Mouse (Mus musculus) kidney, embryonic 14.5 days (tissue): ENCODE results near the gene Hlx. TPM values are rescaled to one million over a fixed set of nuclear protein-coding genes. Genes with fewer than 3 reads are reported as not detected.

Source experiments
- ATAC-seq: fragments of 200-750 bp; cut with Nextera tagmentation; 2 replicates; pipeline ENCODE4 v1.8.0; 2017; ENCODE audit warnings: moderate number of reproducible peaks, mild to moderate bottlenecking, moderate TSS enrichment, moderate library complexity; ENCODE audit not compliant: low FRiP score, low TSS enrichment
- H3K27ac ChIP-seq: fragments of 300-500 bp; sonication (generic); 2 replicates; pipeline ENCODE4 v1.5.1; 2014; ENCODE audit warnings: low read depth, mild to moderate bottlenecking, low read length, moderate library complexity, mixed read lengths
- H3K27me3 ChIP-seq: fragments of 300-500 bp; sonication (generic); 2 replicates; pipeline ENCODE4 v1.6.1; 2014; ENCODE audit warnings: mild to moderate bottlenecking, low read length; ENCODE audit not compliant: control insufficient read depth, insufficient read depth
- H3K36me3 ChIP-seq: fragments of 300-500 bp; sonication (generic); 2 replicates; pipeline ENCODE4 v1.6.1; 2014; ENCODE audit warnings: low read length, mixed read lengths; ENCODE audit not compliant: control insufficient read depth, insufficient read depth
- H3K4me1 ChIP-seq: fragments of 300-500 bp; sonication (generic); 2 replicates; pipeline ENCODE4 v1.6.1; 2014; ENCODE audit warnings: low read length, mixed read lengths; ENCODE audit not compliant: control insufficient read depth, insufficient read depth
- H3K4me2 ChIP-seq: fragments of 300-500 bp; sonication (generic); replicated peaks from 2 replicates; pipeline ENCODE4 v1.6.1; 2014; ENCODE audit warnings: low read depth, mild to moderate bottlenecking, low read length
- H3K4me3 ChIP-seq: fragments of 300-500 bp; sonication (generic); 2 replicates; pipeline ENCODE4 v1.5.1; 2014; ENCODE audit warnings: mild to moderate bottlenecking, low read length
- H3K9ac ChIP-seq: fragments of 300-500 bp; sonication (generic); 2 replicates; pipeline ENCODE4 v1.6.1; 2014; ENCODE audit warnings: low read depth, mild to moderate bottlenecking, low read length, moderate library complexity
- H3K9me3 ChIP-seq: fragments of 300-500 bp; sonication (generic); 2 replicates; pipeline ENCODE4 v1.6.1; 2016; ENCODE audit warnings: low read length; ENCODE audit not compliant: control insufficient read depth
- whole genome bisulfite sequencing: fragments of 180-500 bp; shearing (Covaris S2); extraction: QIAGEN DNeasy Blood & Tissue Kit; methylation state at CpG from one replicate; pipeline ENCODE4 v1.1.7; 2014; 5-methylcytosine and 5-hydroxymethylcytosine counted together
- polyA plus RNA-seq: library from polyadenylated mRNA; unstranded; fragments of >200 nt; fragmentation: Nextera tagmentation; extraction: Ambion mirVana; gene quantifications from 2 replicates; pipeline ENCODE4 v1.2.1, GENCODE M21; 2014

The Hlx gene
- polyA plus RNA-seq = 6.9 and 8.0 TPM in 2 replicates

DNA sequence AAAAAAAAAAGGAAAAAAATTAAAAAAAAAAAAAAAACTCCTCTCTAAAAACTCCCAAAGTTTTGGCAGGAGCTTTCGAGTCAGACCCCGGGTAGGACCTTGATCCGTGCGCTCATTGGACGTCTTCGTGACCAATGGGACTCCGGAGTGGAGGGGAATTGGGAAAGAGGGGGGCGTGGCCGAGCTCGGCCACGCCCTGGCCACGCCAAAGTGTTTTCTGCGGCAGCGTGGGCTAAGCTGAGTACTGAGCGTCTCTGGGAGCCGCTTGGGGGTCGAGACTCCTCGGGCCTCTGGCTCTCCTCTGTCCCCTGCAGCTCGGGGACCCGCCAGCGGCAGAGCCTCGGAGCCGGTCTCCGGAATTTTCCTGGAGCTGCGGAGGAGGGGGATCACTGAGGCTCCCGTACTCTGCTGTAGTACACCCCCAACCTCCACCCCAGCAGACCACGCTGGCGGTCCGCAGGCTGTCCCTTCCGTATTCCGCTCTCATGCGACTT, at the start of gene Hlx:
Gene Hlx (minus strand): TSS at position 64 of the 494 bp plus-strand sequence.
- H3K9me3 ChIP-seq = no peaks in the 10 kb centered on the region
- ATAC-seq = peak; percentile 92
- no peaks in the 10 kb centered on the region for H3K36me3 ChIP-seq
- peak within 1 kb of the TSS; percentile 58 for H3K4me3 ChIP-seq
- peak within 1 kb of the TSS; percentile 83 for H3K27ac ChIP-seq
- H3K4me1 ChIP-seq = peaks cover 16% of the 10 kb centered on the region; the same call in 1 of the 2 replicates
- under 1% methylated on average over 31 of the region's 32 CpGs for WGBS
- H3K4me2 ChIP-seq = peak within 1 kb of the TSS; percentile 89
- H3K9ac ChIP-seq = peak within 1 kb of the TSS; percentile 62
- peaks cover 82% of the 10 kb centered on the region for H3K27me3 ChIP-seq

DNA sequence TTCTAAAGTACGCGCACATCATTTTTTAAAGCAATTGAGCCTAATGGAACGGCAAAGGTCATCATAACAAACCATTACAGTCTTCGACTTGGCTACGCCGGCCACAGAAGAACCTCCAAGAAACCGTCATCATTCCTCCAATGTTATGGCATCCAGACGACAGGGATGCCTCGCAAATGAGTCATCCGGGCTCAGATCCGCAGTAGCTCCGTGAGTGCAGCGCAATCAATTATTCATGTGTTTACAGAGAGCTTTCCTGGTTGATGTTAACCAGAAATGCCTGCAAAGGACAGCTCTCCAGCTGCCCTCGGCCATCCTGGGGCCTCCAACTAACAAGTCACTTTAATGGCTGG, 49.7 kb upstream of the Hlx start:
- Histone ChIP-seq H3K4me3 (no peak overlapping the region), H3K9ac (no peak overlapping the region), H3K27me3 (peaks cover 4% of the 10 kb centered on the region; the same call in 1 of the 2 replicates), H3K4me1 (no peaks in the 10 kb centered on the region), H3K9me3 (no peaks in the 10 kb centered on the region), H3K27ac (no peak overlapping the region), H3K36me3 (no peaks in the 10 kb centered on the region), H3K4me2 (no peak overlapping the region)
- ATAC-seq = peak; percentile 61; the same call in 1 of the 2 replicates
- WGBS = 49% methylated on average over 14 of the region's 14 CpGs

DNA sequence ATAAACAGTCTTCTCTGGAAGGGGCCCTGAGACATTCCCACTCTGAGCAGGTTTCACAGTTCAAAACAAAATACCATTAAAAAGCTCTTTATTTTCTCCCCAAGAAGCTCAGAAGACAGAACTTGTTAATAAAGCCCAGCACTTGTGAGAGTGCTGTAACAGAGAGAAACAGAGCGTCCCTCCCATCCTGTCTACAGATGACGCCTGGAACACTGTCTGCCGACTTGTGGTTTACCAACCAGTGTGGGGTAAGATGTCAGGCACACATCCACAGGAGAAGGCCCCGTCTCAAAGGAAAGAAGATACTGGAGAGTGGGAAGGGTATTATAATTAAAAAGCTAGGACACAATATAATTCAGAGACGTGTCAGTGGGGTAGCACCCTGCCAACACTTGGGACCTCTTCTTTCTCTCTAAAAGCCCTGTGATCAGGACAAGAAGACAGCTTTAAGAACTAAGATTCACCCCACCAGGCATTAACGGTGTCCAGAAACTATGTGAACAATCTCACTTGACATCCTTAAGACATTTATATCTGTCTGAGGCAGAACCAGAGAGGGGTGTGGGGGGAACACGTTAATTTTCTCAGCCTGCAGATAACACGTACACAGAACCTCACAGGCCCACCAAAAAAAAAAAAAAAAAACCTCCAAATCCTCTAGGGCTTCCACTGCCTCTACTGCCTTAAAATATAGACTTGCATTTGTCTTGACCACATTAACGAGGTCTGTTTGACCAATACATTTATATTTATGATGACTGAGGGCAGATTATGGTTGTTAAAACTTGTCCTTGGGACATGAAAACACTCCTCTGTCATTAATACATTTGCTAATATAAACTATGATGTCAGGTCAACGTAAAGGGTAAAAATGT, 49.1 kb upstream of the Hlx start:
- Histone ChIP-seq H3K9me3 (no peaks in the 10 kb centered on the region), H3K27me3 (peaks cover 7% of the 10 kb centered on the region; the same call in 1 of the 2 replicates), H3K27ac (no peak overlapping the region), H3K9ac (no peak overlapping the region), H3K36me3 (no peaks in the 10 kb centered on the region), H3K4me1 (no peaks in the 10 kb centered on the region), H3K4me2 (no peak overlapping the region), H3K4me3 (no peak overlapping the region)
- WGBS = 50% methylated on average over 10 of the region's 10 CpGs
- 0 out of 2 replicates have a peak, but pooled peaks have one; percentile 25 for ATAC-seq

DNA sequence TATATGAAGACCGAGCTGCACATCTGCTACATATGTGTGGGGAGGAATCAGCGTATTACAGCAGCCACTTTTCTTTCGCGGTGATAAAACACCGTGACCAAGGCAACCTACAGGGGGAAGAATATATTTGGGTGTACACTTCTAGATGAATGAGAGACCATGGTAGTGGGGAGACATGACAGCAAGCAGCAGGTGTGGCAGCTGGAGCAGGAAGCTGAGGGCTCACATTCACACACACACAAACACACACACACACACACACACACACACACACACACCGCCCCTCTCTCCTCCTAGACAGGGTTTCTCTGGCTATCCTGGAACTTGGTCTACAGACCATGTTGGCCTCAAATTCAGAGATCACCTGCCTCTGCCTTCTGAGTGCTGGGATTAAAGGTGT, 45.7 kb upstream of the Hlx start:
- peaks cover 15% of the 10 kb centered on the region for H3K27me3 ChIP-seq
- H3K9me3 ChIP-seq = no peaks in the 10 kb centered on the region

DNA sequence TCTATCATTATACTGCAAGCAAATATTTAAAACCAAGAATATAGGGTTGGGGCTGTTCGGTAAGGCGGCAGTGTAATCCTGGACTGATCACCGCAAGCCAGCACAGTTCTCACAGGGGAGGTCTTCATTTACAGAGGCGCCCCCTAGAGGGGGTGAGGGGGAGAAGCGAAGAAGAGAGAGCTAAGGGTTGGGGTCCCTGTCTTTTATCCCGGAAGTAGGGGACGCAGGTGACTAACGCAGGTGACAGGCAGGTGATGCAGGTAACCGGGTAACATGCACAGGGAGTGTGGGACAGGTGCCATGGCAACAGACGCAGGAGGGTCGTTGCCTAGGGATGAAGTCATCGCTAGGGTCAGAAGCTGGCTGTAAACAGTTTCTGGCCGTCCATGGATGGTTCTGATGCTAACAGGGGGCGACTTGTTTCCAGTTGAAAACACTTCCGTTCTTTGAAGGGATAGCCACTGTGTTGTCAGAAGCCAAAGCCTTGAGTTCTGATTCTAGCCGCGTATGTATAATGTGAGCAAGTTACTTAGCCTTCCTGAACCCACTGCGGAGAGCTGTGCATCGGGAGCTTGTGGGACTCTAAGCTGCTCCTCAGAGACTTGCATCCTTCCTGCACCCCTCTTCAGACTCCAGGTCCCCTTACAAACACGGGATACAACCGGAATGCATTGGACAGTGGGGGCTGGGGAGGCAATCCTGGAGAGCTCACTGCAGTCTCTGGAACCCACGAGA, 44.8 kb upstream of the Hlx start:
- no peaks in the 10 kb centered on the region for H3K36me3 ChIP-seq
- 38% methylated on average over 22 of the region's 22 CpGs for whole genome bisulfite sequencing
- no peaks in the 10 kb centered on the region for H3K4me1 ChIP-seq
- H3K27ac ChIP-seq = no peak overlapping the region
- no peaks in the 10 kb centered on the region for H3K9me3 ChIP-seq
- H3K27me3 ChIP-seq = peaks cover 21% of the 10 kb centered on the region
- 0 out of 2 replicates have a peak, but pooled peaks have one; percentile 8 for ATAC-seq
- H3K9ac ChIP-seq = no peak overlapping the region
- H3K4me2 ChIP-seq = no peak overlapping the region
- no peak overlapping the region for H3K4me3 ChIP-seq

More for the DNA sequence above, 45.7 kb upstream of the Hlx start:
- ATAC-seq = no peak
- Histone ChIP-seq H3K4me2 (no peak overlapping the region), H3K4me3 (no peak overlapping the region), H3K27ac (no peak overlapping the region), H3K36me3 (no peaks in the 10 kb centered on the region), H3K9ac (no peak overlapping the region), H3K4me1 (no peaks in the 10 kb centered on the region)
- 90% methylated on average over 6 of the region's 6 CpGs for WGBS

DNA sequence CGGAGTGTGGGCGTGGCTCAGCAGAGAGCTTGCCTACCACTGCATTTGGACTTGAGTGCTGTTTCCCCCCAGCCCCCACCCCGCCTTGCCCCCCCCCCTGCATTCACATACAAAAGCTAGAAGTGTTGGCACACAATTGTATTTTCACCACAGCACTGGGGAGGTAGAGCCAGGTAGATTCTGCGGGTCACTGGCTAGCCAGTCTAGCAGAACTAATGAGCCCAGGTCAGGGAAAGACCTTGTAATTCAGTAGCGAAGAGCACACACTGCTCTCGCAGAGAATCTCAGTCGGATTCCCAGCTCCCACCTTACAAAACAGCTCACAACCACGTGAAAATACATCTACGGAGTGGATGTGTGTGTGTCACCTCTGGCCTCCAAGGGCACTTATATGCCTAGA, 42.9 kb upstream of the Hlx start:
- H3K36me3 ChIP-seq = no peaks in the 10 kb centered on the region
- no peak overlapping the region for H3K4me2 ChIP-seq
- 33% methylated on average over 9 of the region's 9 CpGs for WGBS
- no peaks in the 10 kb centered on the region for H3K9me3 ChIP-seq
- no peak overlapping the region for H3K9ac ChIP-seq
- 0 out of 2 replicates have a peak, but pooled peaks cover 3% of the 10 kb centered on the region for H3K4me1 ChIP-seq
- H3K27me3 ChIP-seq = peaks cover 21% of the 10 kb centered on the region
- ATAC-seq = no peak
- no peak overlapping the region for H3K4me3 ChIP-seq
- H3K27ac ChIP-seq = no peak overlapping the region

DNA sequence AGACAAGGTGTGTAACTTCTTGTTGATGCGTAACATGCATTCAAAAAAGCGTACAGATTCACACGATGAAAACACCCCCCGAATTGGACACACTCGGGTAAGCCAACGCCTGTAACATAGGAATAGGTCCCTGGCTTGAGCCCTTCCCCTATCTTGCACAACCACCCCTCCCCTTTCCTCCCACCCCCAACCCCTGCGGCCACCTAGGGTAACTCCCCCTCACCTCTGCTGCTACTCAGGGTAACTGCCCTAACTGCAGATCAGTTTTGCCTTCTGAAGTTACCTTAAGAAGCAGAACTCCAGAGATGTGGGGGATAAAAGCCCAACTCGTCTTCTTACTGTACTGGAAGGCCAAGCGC, 39.5 kb upstream of the Hlx start:
- no peak overlapping the region for H3K27ac ChIP-seq
- peak; percentile 65 for ATAC-seq
- 0 out of 2 replicates have a peak, but pooled peaks cover 3% of the 10 kb centered on the region for H3K4me1 ChIP-seq
- 8% methylated on average over 9 of the region's 9 CpGs for WGBS
- H3K9ac ChIP-seq = no peak overlapping the region
- peak overlapping the region; percentile 19; the same call in 1 of the 2 replicates for H3K4me2 ChIP-seq
- H3K4me3 ChIP-seq = no peak overlapping the region
- H3K9me3 ChIP-seq = no peaks in the 10 kb centered on the region
- H3K27me3 ChIP-seq = peaks cover 14% of the 10 kb centered on the region
- no peaks in the 10 kb centered on the region for H3K36me3 ChIP-seq

DNA sequence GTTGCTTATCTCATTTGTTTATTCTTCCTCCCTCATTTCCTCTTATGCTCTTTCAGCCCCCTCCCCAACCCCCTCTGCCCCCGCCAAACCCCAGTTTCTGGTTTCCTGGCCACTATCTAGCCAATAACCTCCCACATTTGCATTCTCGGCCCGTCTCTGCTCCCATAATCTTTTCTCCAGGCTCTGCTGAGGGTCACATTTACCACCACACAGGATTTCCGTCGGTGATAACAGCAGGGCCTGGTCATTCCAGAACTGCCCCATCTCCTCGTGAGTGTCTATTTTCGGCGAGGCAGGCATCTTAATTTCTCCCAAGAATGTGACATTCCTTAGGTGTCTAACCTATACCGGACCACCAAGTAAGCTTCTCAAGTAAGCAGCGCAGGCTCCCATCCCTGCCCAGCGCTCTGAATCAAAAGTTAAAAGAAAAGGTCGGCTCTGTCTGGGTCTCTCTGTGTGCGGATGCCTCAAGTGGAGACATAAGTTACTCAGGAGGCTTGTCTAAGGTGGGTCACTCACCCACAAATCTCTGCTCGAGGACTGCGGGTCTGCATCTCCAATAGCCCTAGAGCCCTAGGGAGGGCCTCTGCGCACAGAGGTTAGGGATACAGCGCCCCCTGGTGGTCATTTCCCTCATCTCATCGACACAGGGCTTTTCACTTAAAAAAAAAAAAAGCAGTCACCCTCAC, 38.9 kb upstream of the Hlx start:
- Histone ChIP-seq H3K4me3 (no peak overlapping the region), H3K4me1 (0 out of 2 replicates have a peak, but pooled peaks cover 3% of the 10 kb centered on the region), H3K36me3 (no peaks in the 10 kb centered on the region), H3K27ac (no peak overlapping the region), H3K9ac (no peak overlapping the region), H3K27me3 (peaks cover 14% of the 10 kb centered on the region), H3K9me3 (no peaks in the 10 kb centered on the region), H3K4me2 (peak overlapping the region; percentile 19; the same call in 1 of the 2 replicates)
- WGBS = 19% methylated on average over 18 of the region's 18 CpGs
- peak; percentile 65 for ATAC-seq
